Mouse (Mus musculus) stomach, postnatal 0 days (tissue): ENCODE measurements around the gene Stard10.

Experiments used
- CTCF ChIP-seq: IDR thresholded peaks from 2 replicates; pipeline ENCODE4 v1.5.1; 2016; ENCODE audit warnings: antibody characterized with exemption, low read depth, mild to moderate bottlenecking, moderate library complexity
- EP300 ChIP-seq: optimal IDR thresholded peaks from 2 replicates; pipeline ENCODE3; 2016; ENCODE audit warnings: antibody characterized with exemption

DNA sequence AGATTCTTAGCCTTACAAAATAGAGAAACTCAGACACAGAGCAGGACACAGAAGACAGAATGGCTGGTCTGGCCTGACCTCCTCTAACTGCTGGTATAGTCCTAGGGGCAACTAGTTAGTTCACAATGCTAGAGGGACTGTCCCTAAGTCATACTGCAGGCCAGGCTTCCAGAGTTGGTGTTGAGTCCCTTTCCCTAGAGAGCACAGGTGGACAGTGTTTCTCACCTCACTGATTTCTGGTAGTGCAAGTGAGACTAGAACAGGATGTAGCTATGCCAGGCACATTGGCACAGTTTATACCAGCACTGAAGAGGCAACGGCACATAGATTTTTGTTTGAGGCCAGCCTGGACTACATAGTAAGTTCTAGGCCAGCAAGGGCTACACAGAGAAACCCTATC is 24.2 kb upstream of the Stard10 start:
- no peak for TF ChIP-seq CTCF
- no peak for TF ChIP-seq EP300
